Mouse (Mus musculus) ES-E14 (cell line): ENCODE measurements at regions not wholly inside any gene's neighbourhood (a gene's known extent, or its start where the extent isn't known, plus 50 kb on each side); places are given as distances from the start of the nearest gene placed in this dataset.

Experiments used
- DNase-seq: peaks from one replicate; pipeline ENCODE4 v3.0.0-alpha.2; 2013; ENCODE audit warnings: low read depth, low spot score
- H3K27ac ChIP-seq: 2 replicates; pipeline ENCODE4 v1.5.1; 2012; ENCODE audit warnings: low read depth, mild to moderate bottlenecking, low read length, moderate library complexity, mixed read lengths; ENCODE audit not compliant: poor library complexity, insufficient read depth, severe bottlenecking
- H3K36me3 ChIP-seq: 2 replicates; pipeline ENCODE4 v1.6.1; 2012; ENCODE audit warnings: mild to moderate bottlenecking, low read length, moderate library complexity, mixed read lengths; ENCODE audit not compliant: control insufficient read depth, poor library complexity, insufficient read depth, severe bottlenecking
- H3K4me1 ChIP-seq, 2 experiments: fragments of 150-350 bp in 1 of 2; sonication (generic) in 1 of 2; 2 replicates each; pipeline ENCODE4 v1.6.1; 2012; ENCODE audit warnings: low read length in 2 of 2, mild to moderate bottlenecking in 1 of 2, mixed read lengths in 1 of 2; ENCODE audit not compliant: control insufficient read depth in 2 of 2, insufficient read depth in 2 of 2, poor library complexity in 1 of 2
- H3K4me3 ChIP-seq, 2 experiments: fragments of 150-350 bp in 1 of 2; sonication (generic) in 1 of 2; 2 replicates each; pipeline ENCODE4 v1.5.1; 2012; ENCODE audit warnings: low read length in 2 of 2, low read depth in 1 of 2, mild to moderate bottlenecking in 1 of 2, mixed read lengths in 1 of 2; ENCODE audit not compliant: insufficient read depth in 1 of 2, poor library complexity in 1 of 2, severe bottlenecking in 1 of 2
- H3K9ac ChIP-seq: 2 replicates; pipeline ENCODE4 v1.6.1; 2012; ENCODE audit warnings: low read depth, mild to moderate bottlenecking, low read length, mixed read lengths; ENCODE audit not compliant: poor library complexity, insufficient read depth, severe bottlenecking
- H3K9me3 ChIP-seq: fragments of 150-350 bp; sonication (generic); 2 replicates; pipeline ENCODE4 v1.6.1; 2012; ENCODE audit warnings: low read depth, mild to moderate bottlenecking, low read length; ENCODE audit not compliant: control insufficient read depth, insufficient read depth
- CHD2 ChIP-seq: IDR thresholded peaks from 2 replicates; pipeline ENCODE4 v1.6.1; 2014; ENCODE audit warnings: mild to moderate bottlenecking, low read depth, low read length, inconsistent platforms
- HCFC1 ChIP-seq: IDR thresholded peaks from 2 replicates; pipeline ENCODE4 v1.6.1; 2012; ENCODE audit warnings: low read length, inconsistent platforms, borderline replicate concordance; ENCODE audit not compliant: insufficient read depth
- MAFK ChIP-seq: IDR thresholded peaks from 2 replicates; pipeline ENCODE4 v1.6.1; 2014; ENCODE audit warnings: mild to moderate bottlenecking, low read depth, low read length, inconsistent platforms; ENCODE audit not compliant: insufficient read depth
- ZC3H11A ChIP-seq: IDR thresholded peaks from 2 replicates; pipeline ENCODE4 v1.6.1; 2012; ENCODE audit warnings: low read depth, mild to moderate bottlenecking, inconsistent platforms, low read length, borderline replicate concordance
- ZNF384 ChIP-seq: IDR thresholded peaks from 2 replicates; pipeline ENCODE4 v1.6.1; 2012; ENCODE audit warnings: low read depth, low read length, inconsistent platforms
- in situ Hi-C, 2 experiments: fragments of 600-800 bp; cut with MboI; formaldehyde crosslinking; loops; one replicate each; pipeline ENCODE4 v1.15.1; 2025; ENCODE audit warnings: low sequenced_read_pairs in 2 of 2, inconsistent platforms in 1 of 2; ENCODE audit not compliant: unreplicated experiment in 2 of 2

- Histone ChIP-seq H3K9me3 (no peaks in the 10 kb centered on the region), H3K4me1 (no peaks in the 10 kb centered on the region), H3K9ac (no peak overlapping the region), H3K27ac (no peak overlapping the region), H3K36me3 (no peaks in the 10 kb centered on the region), H3K4me3 (no peak overlapping the region)
- in situ Hi-C loops: no loop called here
- DNase-seq: no peak
- TF ChIP-seq CHD2: no peak
- no peak for TF ChIP-seq ZNF384
- no peak for TF ChIP-seq HCFC1
- no peak for TF ChIP-seq ZC3H11A
- no peak for TF ChIP-seq MAFK
Observed at GRCm38 (mm10) chr13:82354355-82354754, 571.5 kb downstream of the Cetn3 start.

DNA sequence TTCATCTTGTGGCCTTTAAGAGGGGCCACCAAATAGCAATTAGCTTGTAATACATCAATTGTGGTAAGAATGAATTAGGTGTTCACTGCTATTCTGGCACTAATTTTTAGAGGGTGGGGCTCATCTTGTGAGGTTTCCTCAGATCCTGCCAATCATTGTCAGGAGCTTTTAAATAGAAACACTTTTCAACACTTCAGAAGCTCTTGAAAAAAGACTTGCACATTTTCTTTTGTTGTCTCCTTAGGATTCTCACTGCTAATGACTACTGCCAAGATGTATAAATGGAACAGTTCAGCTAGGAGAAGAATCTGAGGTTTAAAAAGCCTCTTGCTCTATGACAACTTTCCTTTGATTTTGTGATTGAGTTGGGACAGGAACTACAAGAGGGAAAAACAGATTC lies 572.4 kb downstream of the Cetn3 start:
- TF ChIP-seq HCFC1 (no peak), CHD2 (no peak), ZNF384 (no peak), ZC3H11A (no peak), MAFK (no peak)
- Histone ChIP-seq H3K4me3 (no peak overlapping the region), H3K27ac (no peak overlapping the region), H3K9me3 (no peaks in the 10 kb centered on the region), H3K4me1 (no peaks in the 10 kb centered on the region), H3K9ac (no peak overlapping the region), H3K36me3 (no peaks in the 10 kb centered on the region)
- no peak for DNase-seq
- in situ Hi-C loops: no loop called here

GRCm38 (mm10) chr13:82359442-82359841 lies 576.6 kb downstream of the Cetn3 start:
- DNase-seq: peak; percentile 1
- no peaks in the 10 kb centered on the region for H3K9me3 ChIP-seq
- in situ Hi-C loops: no loop called here

DNA sequence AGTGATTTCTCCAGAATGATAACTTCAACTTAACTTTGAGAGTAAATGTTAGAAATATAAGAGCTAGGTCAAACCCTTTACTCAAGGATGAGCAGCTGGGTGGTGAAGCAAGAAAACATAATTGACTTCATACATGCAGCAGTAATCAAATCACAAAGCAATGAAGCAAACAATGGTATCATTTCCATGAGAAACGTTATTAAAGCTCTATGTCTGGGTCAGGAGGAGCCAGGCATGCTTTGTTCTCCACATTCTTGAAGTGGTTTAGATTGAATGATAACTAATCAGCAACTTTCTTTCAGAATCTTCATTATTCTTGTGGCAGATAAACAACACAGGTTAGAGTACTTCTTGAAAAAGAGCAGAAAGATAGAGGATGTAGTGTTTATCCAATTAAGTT lies 577.8 kb downstream of the Cetn3 start:
- H3K27ac ChIP-seq: no peak overlapping the region
- no peak overlapping the region for H3K9ac ChIP-seq
- no peak for TF ChIP-seq ZNF384
- no peak for TF ChIP-seq CHD2
- no peak for TF ChIP-seq MAFK
- no peak for TF ChIP-seq ZC3H11A
- no peak for TF ChIP-seq HCFC1
- no peak overlapping the region for H3K4me3 ChIP-seq
- no peaks in the 10 kb centered on the region for H3K9me3 ChIP-seq
- no peaks in the 10 kb centered on the region for H3K36me3 ChIP-seq
- no peak for DNase-seq
- H3K4me1 ChIP-seq: no peaks in the 10 kb centered on the region
- in situ Hi-C loops: no loop called here

More at GRCm38 (mm10) chr13:82359442-82359841, 576.6 kb downstream of the Cetn3 start:
- Histone ChIP-seq H3K36me3 (no peaks in the 10 kb centered on the region), H3K27ac (no peak overlapping the region), H3K4me1 (no peaks in the 10 kb centered on the region), H3K4me3 (no peak overlapping the region), H3K9ac (no peak overlapping the region)
- TF ChIP-seq MAFK: no peak
- TF ChIP-seq ZNF384: no peak
- no peak for TF ChIP-seq ZC3H11A
- TF ChIP-seq CHD2: no peak
- no peak for TF ChIP-seq HCFC1

DNA sequence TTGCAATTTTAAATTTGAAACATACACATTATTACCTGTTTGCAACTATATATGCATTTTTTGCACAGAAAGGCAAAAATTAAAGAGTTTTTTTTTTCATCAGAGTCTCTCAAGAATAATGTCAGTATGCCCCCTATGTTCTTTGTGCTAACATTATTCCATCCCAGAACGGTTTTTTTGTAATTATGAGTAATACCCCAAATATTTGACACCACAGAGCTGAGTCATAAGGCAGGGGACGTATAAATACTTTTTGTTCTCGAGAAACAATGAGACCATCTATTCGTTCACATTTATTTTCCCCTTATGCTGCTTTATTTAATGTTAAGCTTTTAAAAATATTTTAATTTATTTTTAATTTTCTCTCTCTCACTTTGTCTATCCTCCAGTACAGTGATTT lies 578.5 kb downstream of the Cetn3 start:
- H3K4me3 ChIP-seq: no peak overlapping the region
- no peak overlapping the region for H3K9ac ChIP-seq
- H3K27ac ChIP-seq: no peak overlapping the region
- no peaks in the 10 kb centered on the region for H3K9me3 ChIP-seq
- TF ChIP-seq CHD2 (no peak), ZC3H11A (no peak), ZNF384 (no peak), MAFK (no peak), HCFC1 (no peak)
- DNase-seq: no peak
- in situ Hi-C loops: no loop called here
- no peaks in the 10 kb centered on the region for H3K4me1 ChIP-seq
- H3K36me3 ChIP-seq: no peaks in the 10 kb centered on the region
